Mouse (Mus musculus): ENCODE data around the gene Cep41. TPM values are rescaled to one million over a fixed set of nuclear protein-coding genes. Genes with fewer than 3 reads are reported as not detected.
A peak's percentile ranks its signal among the peaks of the same experiment; 100 is the strongest.

The Cep41 gene
- polyA plus RNA-seq, 1 experiment from 2014 or later: 10.9 TPM

DNA sequence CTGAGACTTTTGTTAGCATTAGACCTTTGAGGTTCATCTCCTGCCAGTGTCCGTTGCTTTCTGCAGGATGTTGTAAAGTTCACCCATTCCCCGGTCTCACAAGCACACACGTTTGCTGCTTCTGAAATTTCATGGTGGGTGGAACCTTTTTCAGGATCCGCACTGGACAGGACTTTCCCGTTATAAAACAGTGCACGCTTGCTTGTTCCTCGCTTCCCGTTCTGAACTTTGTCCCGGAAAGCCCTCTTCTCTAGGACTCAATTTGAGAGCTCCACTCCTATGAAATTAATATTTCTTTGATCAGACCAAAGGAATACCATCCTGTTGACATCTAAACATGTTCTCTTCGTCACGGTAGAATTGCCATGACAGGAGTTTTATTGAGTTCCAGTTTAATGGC is 20.3 kb upstream of the Cep41 start:
- Histone ChIP-seq H3K4me3 (ENCODE audit: low read depth, low read length) (no peak overlapping the region), H3K27ac (ENCODE audit: low read depth, low read length) (no peak overlapping the region), H3K27me3 (ENCODE audit: control insufficient read depth, insufficient read depth, low read length) (no peaks in the 10 kb centered on the region), H3K9ac (ENCODE audit: low read depth, low read length) (no peak overlapping the region), H3K4me2 (no peak overlapping the region), H3K36me3 (ENCODE audit: control insufficient read depth, insufficient read depth, low read length) (no peaks in the 10 kb centered on the region), H3K9me3 (replicated peaks; ENCODE audit: control insufficient read depth, low read length) (no peaks in the 10 kb centered on the region), H3K4me1 (ENCODE audit: control insufficient read depth, insufficient read depth, low read length) (peaks cover 11% of the 10 kb centered on the region)
- no peak for ATAC-seq (replicated peaks; ENCODE audit: insufficient number of reproducible peaks, low FRiP score, low TSS enrichment)
- WGBS (ENCODE audit: insufficient replicate concordance): 84% methylated on average over 11 of the region's 11 CpGs

DNA sequence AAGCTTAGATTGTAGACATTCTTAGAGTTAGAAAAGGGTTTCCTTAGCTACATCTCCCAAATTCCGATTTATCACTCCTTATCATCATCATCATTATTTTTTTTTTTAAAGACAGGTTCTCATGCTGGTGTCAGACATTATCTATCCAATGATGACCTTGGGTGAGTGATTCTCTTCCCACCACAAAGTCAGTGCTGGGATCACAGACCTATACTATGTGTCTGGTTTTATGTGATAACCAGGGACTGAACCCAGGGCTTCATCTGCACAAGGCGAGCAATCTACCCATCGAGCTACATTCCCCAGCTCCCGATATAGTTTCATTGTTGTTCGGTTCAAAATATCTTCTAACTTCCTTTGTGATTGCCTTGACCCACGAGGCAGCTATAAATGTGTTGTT is 19.9 kb upstream of the Cep41 start:
- no peaks in the 10 kb centered on the region for H3K36me3 ChIP-seq (ENCODE audit: control insufficient read depth, insufficient read depth, low read length)
- no peaks in the 10 kb centered on the region for H3K9me3 ChIP-seq (replicated peaks; ENCODE audit: control insufficient read depth, low read length)
- H3K4me1 ChIP-seq (ENCODE audit: control insufficient read depth, insufficient read depth, low read length): peaks cover 11% of the 10 kb centered on the region
- no peak for ATAC-seq (replicated peaks; ENCODE audit: insufficient number of reproducible peaks, low FRiP score, low TSS enrichment)
- H3K27me3 ChIP-seq (ENCODE audit: control insufficient read depth, insufficient read depth, low read length): no peaks in the 10 kb centered on the region
- WGBS (ENCODE audit: insufficient replicate concordance): 64% methylated on average over 6 of the region's 6 CpGs
- H3K27ac ChIP-seq (ENCODE audit: low read depth, low read length): no peak overlapping the region
- H3K4me3 ChIP-seq (ENCODE audit: low read depth, low read length): no peak overlapping the region
- no peak overlapping the region for H3K9ac ChIP-seq (ENCODE audit: low read depth, low read length)
- H3K4me2 ChIP-seq: no peak overlapping the region

DNA sequence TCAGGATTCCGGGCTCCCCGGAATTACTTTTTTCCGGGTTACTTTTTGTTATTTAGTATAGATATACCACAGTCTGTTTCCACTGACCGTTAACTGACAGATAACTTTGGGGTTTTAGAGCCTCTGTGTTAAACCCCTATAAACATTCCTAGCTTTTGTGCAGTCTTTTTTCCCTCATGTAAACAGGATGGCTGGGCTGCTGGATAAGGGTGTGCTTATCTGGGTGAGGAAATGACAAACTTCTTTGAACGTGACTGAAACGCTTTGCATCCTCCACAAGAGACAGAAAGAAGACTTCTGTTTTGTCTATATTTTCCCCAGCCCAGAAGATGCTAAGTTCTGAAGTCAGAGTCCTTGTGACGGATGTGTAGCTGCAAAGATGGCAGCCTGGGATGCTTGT is 18.9 kb upstream of the Cep41 start:
- 43% methylated on average over 7 of the region's 7 CpGs for WGBS (ENCODE audit: insufficient replicate concordance)
- H3K4me2 ChIP-seq: no peak overlapping the region
- H3K4me3 ChIP-seq (ENCODE audit: low read depth, low read length): no peak overlapping the region
- peak overlapping the region; percentile 57; the same call in 1 of the 2 replicates for H3K27ac ChIP-seq (ENCODE audit: low read depth, low read length)
- H3K9ac ChIP-seq (ENCODE audit: low read depth, low read length): no peak overlapping the region
- no peaks in the 10 kb centered on the region for H3K36me3 ChIP-seq (ENCODE audit: control insufficient read depth, insufficient read depth, low read length)
- H3K9me3 ChIP-seq (replicated peaks; ENCODE audit: control insufficient read depth, low read length): no peaks in the 10 kb centered on the region
- ATAC-seq (replicated peaks; ENCODE audit: insufficient number of reproducible peaks, low FRiP score, low TSS enrichment): no peak
- H3K27me3 ChIP-seq (ENCODE audit: control insufficient read depth, insufficient read depth, low read length): no peaks in the 10 kb centered on the region
- peaks cover 11% of the 10 kb centered on the region for H3K4me1 ChIP-seq (ENCODE audit: control insufficient read depth, insufficient read depth, low read length)

DNA sequence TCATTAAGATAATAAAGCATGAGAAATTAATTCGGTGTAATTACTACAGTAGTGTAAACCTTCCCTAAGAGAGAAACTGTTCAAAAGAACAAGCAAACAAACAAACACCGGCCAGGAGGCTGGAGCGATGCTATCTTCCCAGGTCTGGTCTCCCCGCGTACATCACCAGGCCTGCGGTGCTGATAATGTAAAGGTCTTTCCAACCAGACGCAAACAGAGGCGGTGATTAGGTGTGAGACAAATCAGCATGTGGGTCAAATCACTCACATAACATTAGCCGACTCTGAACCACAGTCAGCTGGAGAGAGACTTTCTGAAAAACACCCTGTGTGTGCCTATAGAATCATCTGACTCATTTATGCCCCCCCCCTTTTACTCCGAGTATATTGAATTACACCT is 17.8 kb upstream of the Cep41 start:
- H3K36me3 ChIP-seq (ENCODE audit: control insufficient read depth, insufficient read depth, low read length): no peaks in the 10 kb centered on the region
- H3K27ac ChIP-seq (ENCODE audit: low read depth, low read length): no peak overlapping the region
- no peak overlapping the region for H3K9ac ChIP-seq (ENCODE audit: low read depth, low read length)
- no peak for ATAC-seq (replicated peaks; ENCODE audit: insufficient number of reproducible peaks, low FRiP score, low TSS enrichment)
- no peaks in the 10 kb centered on the region for H3K27me3 ChIP-seq (ENCODE audit: control insufficient read depth, insufficient read depth, low read length)
- no peak overlapping the region for H3K4me3 ChIP-seq (ENCODE audit: low read depth, low read length)
- H3K4me1 ChIP-seq (ENCODE audit: control insufficient read depth, insufficient read depth, low read length): peaks cover 11% of the 10 kb centered on the region
- 28% methylated on average over 10 of the region's 10 CpGs for WGBS (ENCODE audit: insufficient replicate concordance)
- H3K9me3 ChIP-seq (replicated peaks; ENCODE audit: control insufficient read depth, low read length): no peaks in the 10 kb centered on the region
- no peak overlapping the region for H3K4me2 ChIP-seq

DNA sequence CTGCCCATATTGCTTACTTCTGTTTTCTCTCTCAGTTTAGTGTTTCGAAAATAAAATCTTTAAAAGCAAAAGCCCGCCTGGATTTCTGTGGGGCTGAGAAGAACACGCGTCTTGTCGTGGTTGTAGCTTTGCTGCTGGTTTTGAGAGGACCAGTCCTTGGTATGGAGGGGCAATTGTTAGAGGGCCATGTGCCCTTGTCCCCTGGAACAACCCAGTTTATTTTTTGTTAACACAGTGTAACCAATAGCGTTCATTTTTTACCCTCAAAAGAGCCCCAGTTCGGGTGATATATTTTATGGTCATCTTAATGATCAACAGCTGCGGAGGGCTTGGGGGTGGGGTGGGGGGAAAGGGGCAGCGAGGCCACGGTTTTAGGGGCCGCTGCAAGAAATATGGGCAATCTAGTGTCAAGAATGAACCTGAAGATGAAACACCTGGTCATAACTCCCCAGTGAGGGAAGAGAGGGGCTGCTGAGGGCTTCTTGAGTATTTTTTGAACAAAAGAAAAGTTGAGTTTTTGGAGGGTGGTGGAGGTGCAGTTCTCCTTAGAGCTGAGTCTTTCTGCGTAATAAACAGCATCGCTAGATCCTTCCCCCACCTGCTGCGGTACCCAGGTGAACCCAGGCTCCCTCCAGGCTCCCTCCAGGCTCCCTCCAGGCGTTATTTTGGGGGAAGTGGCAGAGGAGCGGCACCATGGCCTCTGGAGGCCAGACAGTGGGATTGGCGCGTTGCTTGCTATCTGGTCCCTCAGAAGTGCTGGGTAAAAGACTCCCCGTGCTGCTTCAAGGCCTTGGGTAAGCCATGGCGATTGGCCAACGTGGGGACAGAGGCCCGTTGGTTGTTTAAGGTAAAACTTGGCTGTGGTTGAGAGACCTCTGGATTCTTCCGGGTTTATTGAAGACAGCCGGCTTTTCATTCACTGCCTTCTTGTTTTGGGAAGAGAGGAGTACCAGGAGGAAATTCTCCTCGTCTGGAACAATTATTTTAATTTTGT is 17.1 kb upstream of the Cep41 start:
- H3K9me3 ChIP-seq (replicated peaks; ENCODE audit: control insufficient read depth, low read length): no peaks in the 10 kb centered on the region
- no peak overlapping the region for H3K27ac ChIP-seq (ENCODE audit: low read depth, low read length)
- 57% methylated on average over 25 of the region's 25 CpGs for WGBS (ENCODE audit: insufficient replicate concordance)
- ATAC-seq (replicated peaks; ENCODE audit: insufficient number of reproducible peaks, low FRiP score, low TSS enrichment): no peak
- no peaks in the 10 kb centered on the region for H3K36me3 ChIP-seq (ENCODE audit: control insufficient read depth, insufficient read depth, low read length)
- H3K4me1 ChIP-seq (ENCODE audit: control insufficient read depth, insufficient read depth, low read length): peaks cover 11% of the 10 kb centered on the region
- no peak overlapping the region for H3K4me3 ChIP-seq (ENCODE audit: low read depth, low read length)
- no peak overlapping the region for H3K4me2 ChIP-seq
- H3K27me3 ChIP-seq (ENCODE audit: control insufficient read depth, insufficient read depth, low read length): no peaks in the 10 kb centered on the region
- no peak overlapping the region for H3K9ac ChIP-seq (ENCODE audit: low read depth, low read length)

DNA sequence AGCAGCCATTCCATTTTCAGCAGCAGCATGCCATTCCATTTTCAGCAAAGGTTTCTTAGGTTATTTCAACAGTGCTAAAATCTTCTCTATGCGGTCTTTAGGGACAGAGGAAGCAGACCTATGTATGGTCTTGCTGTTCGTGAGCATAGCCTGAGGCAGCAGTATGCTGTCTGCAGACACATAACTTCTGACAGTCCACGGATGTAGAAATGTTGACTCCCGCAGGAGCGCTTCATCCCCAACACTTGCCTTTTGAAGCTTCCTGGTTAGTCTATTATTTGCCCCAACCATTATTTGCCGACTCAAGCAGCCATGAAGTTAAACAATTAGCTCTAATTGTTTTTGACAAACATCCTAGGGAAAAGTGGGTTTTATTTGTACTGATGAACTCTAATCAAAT is 15.6 kb upstream of the Cep41 start:
- H3K27me3 ChIP-seq (ENCODE audit: control insufficient read depth, insufficient read depth, low read length): no peaks in the 10 kb centered on the region
- ATAC-seq (replicated peaks; ENCODE audit: insufficient number of reproducible peaks, low FRiP score, low TSS enrichment): no peak
- H3K9me3 ChIP-seq (replicated peaks; ENCODE audit: control insufficient read depth, low read length): no peaks in the 10 kb centered on the region
- peaks cover 11% of the 10 kb centered on the region for H3K4me1 ChIP-seq (ENCODE audit: control insufficient read depth, insufficient read depth, low read length)
- no peak overlapping the region for H3K27ac ChIP-seq (ENCODE audit: low read depth, low read length)
- H3K9ac ChIP-seq (ENCODE audit: low read depth, low read length): no peak overlapping the region
- H3K36me3 ChIP-seq (ENCODE audit: control insufficient read depth, insufficient read depth, low read length): no peaks in the 10 kb centered on the region
- 62% methylated on average over 6 of the region's 6 CpGs for WGBS (ENCODE audit: insufficient replicate concordance)
- no peak overlapping the region for H3K4me2 ChIP-seq
- H3K4me3 ChIP-seq (ENCODE audit: low read depth, low read length): no peak overlapping the region

DNA sequence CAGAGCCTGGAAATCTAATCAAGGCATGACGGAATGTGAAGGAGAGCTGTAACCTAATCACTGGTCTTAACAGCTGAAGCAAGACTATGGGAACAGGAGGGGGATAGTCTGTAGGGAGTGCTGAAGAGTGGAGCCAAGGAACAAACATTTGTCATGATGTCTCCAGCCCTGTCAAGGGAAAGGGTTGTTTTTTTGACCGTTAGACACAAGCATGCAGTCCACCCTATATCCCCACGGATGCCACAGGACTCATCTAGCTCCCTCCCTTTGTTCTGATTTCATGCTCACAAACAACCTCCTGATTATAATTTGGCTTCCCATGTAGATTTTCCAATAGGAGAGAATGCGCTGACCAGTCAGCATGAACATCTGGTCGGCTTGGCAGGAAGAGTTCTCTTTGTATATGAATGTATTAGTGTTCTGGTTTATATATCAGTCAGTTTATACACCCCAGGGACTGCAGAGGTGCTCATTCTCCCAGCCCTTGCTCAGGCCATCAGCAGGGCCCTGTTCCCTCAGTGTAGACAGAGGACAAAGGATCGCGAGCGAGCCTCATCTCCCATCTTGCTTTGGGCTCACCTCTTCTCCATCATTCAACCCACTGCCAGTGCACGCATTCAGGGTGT is 10.5 kb upstream of the Cep41 start:
- Histone ChIP-seq H3K27ac (ENCODE audit: low read depth, low read length) (no peak overlapping the region), H3K36me3 (ENCODE audit: control insufficient read depth, insufficient read depth, low read length) (no peaks in the 10 kb centered on the region), H3K4me1 (ENCODE audit: control insufficient read depth, insufficient read depth, low read length) (peaks cover 18% of the 10 kb centered on the region; the same call in 1 of the 2 replicates), H3K27me3 (ENCODE audit: control insufficient read depth, insufficient read depth, low read length) (no peaks in the 10 kb centered on the region), H3K4me2 (no peak overlapping the region), H3K9me3 (replicated peaks; ENCODE audit: control insufficient read depth, low read length) (no peaks in the 10 kb centered on the region), H3K4me3 (ENCODE audit: low read depth, low read length) (no peak overlapping the region), H3K9ac (ENCODE audit: low read depth, low read length) (no peak overlapping the region)
- WGBS (ENCODE audit: insufficient replicate concordance): 63% methylated on average over 9 of the region's 9 CpGs
- no peak for ATAC-seq (replicated peaks; ENCODE audit: insufficient number of reproducible peaks, low FRiP score, low TSS enrichment)

DNA sequence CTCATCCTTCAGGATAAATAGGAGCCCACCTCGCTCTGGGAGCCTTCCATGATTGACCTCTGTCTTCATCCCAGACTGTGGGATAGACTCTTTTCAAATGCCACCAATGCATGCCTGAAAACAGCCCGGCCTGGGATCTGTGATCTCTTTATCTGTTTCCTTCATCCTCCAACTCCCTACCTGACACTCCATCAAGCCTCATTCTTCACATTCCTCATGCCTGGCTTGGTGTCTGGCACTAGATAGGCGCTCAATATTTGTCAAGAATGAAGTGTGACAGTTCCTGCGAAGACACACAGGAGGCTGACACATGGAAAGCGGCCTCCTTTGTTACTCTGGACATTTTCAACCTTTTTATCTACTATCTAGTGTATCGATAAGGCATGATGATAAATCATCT is 9.9 kb upstream of the Cep41 start:
- peaks cover 18% of the 10 kb centered on the region; the same call in 1 of the 2 replicates for H3K4me1 ChIP-seq (ENCODE audit: control insufficient read depth, insufficient read depth, low read length)
- no peaks in the 10 kb centered on the region for H3K9me3 ChIP-seq (replicated peaks; ENCODE audit: control insufficient read depth, low read length)
- H3K4me3 ChIP-seq (ENCODE audit: low read depth, low read length): no peak overlapping the region
- H3K27me3 ChIP-seq (ENCODE audit: control insufficient read depth, insufficient read depth, low read length): no peaks in the 10 kb centered on the region
- H3K36me3 ChIP-seq (ENCODE audit: control insufficient read depth, insufficient read depth, low read length): no peaks in the 10 kb centered on the region
- H3K9ac ChIP-seq (ENCODE audit: low read depth, low read length): no peak overlapping the region
- H3K27ac ChIP-seq (ENCODE audit: low read depth, low read length): no peak overlapping the region
- H3K4me2 ChIP-seq: no peak overlapping the region
- 28% methylated on average over 6 of the region's 6 CpGs for WGBS (ENCODE audit: insufficient replicate concordance)
- no peak for ATAC-seq (replicated peaks; ENCODE audit: insufficient number of reproducible peaks, low FRiP score, low TSS enrichment)
